Mouse (Mus musculus): ENCODE measurements around the gene Maml3. TPM values are rescaled to one million over a fixed set of nuclear protein-coding genes. Genes with fewer than 3 reads are reported as not detected.
A peak's percentile ranks its signal among the peaks of the same experiment; 100 is the strongest.

The Maml3 gene
- polyA plus RNA-seq, 1 experiment from 2014 or later, result 7.8 TPM

GRCm38 (mm10) chr3:51939054-51939453, 165.8 kb downstream of the Maml3 start:
- H3K4me1 ChIP-seq, result no peaks in the 10 kb centered on the region
- no peak overlapping the region for H3K9ac ChIP-seq
- no peak overlapping the region for H3K4me3 ChIP-seq (replicated peaks)
- 84% methylated on average over 5 of the region's 5 CpGs for WGBS
- H3K4me2 ChIP-seq, result no peak overlapping the region
- H3K36me3 ChIP-seq, result no peaks in the 10 kb centered on the region
- no peaks in the 10 kb centered on the region for H3K27me3 ChIP-seq
- no peak overlapping the region for H3K27ac ChIP-seq
- no peak for ATAC-seq (replicated peaks; ENCODE audit: low FRiP score)
- no peaks in the 10 kb centered on the region for H3K9me3 ChIP-seq (replicated peaks)

- Histone ChIP-seq H3K27ac (no peak overlapping the region), H3K4me1 (no peaks in the 10 kb centered on the region), H3K27me3 (no peaks in the 10 kb centered on the region), H3K36me3 (no peaks in the 10 kb centered on the region), H3K4me2 (no peak overlapping the region), H3K4me3 (replicated peaks) (no peak overlapping the region), H3K9me3 (replicated peaks) (no peaks in the 10 kb centered on the region), H3K9ac (no peak overlapping the region)
- WGBS, result 88% methylated on average over 5 of the region's 5 CpGs
- ATAC-seq (replicated peaks; ENCODE audit: low FRiP score), result no peak
Measured at GRCm38 (mm10) chr3:51937176-51937575, 167.7 kb downstream of the Maml3 start.

- Histone ChIP-seq H3K4me3 (replicated peaks) (no peak overlapping the region), H3K36me3 (no peaks in the 10 kb centered on the region), H3K4me2 (no peak overlapping the region), H3K9me3 (replicated peaks) (no peaks in the 10 kb centered on the region), H3K27ac (no peak overlapping the region), H3K9ac (no peak overlapping the region), H3K4me1 (no peaks in the 10 kb centered on the region), H3K27me3 (no peaks in the 10 kb centered on the region)
- 83% methylated on average over 13 of the region's 13 CpGs for WGBS
- no peak for ATAC-seq (replicated peaks; ENCODE audit: low FRiP score)
Measured at GRCm38 (mm10) chr3:51934531-51935485, 170.1 kb downstream of the Maml3 start.

GRCm38 (mm10) chr3:51928188-51928587, 176.7 kb downstream of the Maml3 start:
- Histone ChIP-seq H3K4me3 (replicated peaks) (no peak overlapping the region), H3K9me3 (replicated peaks) (no peaks in the 10 kb centered on the region), H3K36me3 (no peaks in the 10 kb centered on the region), H3K27ac (peak overlapping the region; percentile 72), H3K27me3 (no peaks in the 10 kb centered on the region), H3K4me2 (peak overlapping the region; percentile 42), H3K4me1 (peaks cover 35% of the 10 kb centered on the region), H3K9ac (no peak overlapping the region)
- WGBS, result 52% methylated on average over 14 of the region's 14 CpGs
- ATAC-seq (replicated peaks; ENCODE audit: low FRiP score), result no peak

GRCm38 (mm10) chr3:51927591-51927990, 177.3 kb downstream of the Maml3 start:
- peak overlapping the region; percentile 42 for H3K4me2 ChIP-seq

GRCm38 (mm10) chr3:51927043-51927442, 177.8 kb downstream of the Maml3 start:
- Histone ChIP-seq H3K9ac (no peak overlapping the region), H3K4me1 (peaks cover 35% of the 10 kb centered on the region), H3K27me3 (no peaks in the 10 kb centered on the region), H3K4me2 (no peak overlapping the region), H3K36me3 (no peaks in the 10 kb centered on the region), H3K9me3 (replicated peaks) (no peaks in the 10 kb centered on the region), H3K4me3 (replicated peaks) (no peak overlapping the region), H3K27ac (0 out of 2 replicates have a peak overlapping the region, but pooled peaks have one; percentile 3)
- 45% methylated on average over 6 of the region's 6 CpGs for WGBS
- 0 out of 2 replicates have a peak, but pooled peaks have one; percentile 25 for ATAC-seq (replicated peaks; ENCODE audit: low FRiP score)

More at GRCm38 (mm10) chr3:51927591-51927990, 177.3 kb downstream of the Maml3 start:
- H3K4me3 ChIP-seq (replicated peaks), result no peak overlapping the region
- 74% methylated on average over 7 of the region's 7 CpGs for WGBS
- H3K9ac ChIP-seq, result no peak overlapping the region
- H3K4me1 ChIP-seq, result peaks cover 35% of the 10 kb centered on the region
- peak overlapping the region; percentile 72 for H3K27ac ChIP-seq
- H3K9me3 ChIP-seq (replicated peaks), result no peaks in the 10 kb centered on the region
- ATAC-seq (replicated peaks; ENCODE audit: low FRiP score), result 0 out of 2 replicates have a peak, but pooled peaks have one; percentile 29
- H3K27me3 ChIP-seq, result no peaks in the 10 kb centered on the region
- H3K36me3 ChIP-seq, result no peaks in the 10 kb centered on the region

GRCm38 (mm10) chr3:51925758-51926157, 179.1 kb downstream of the Maml3 start:
- Histone ChIP-seq H3K27me3 (no peaks in the 10 kb centered on the region), H3K36me3 (no peaks in the 10 kb centered on the region), H3K9ac (no peak overlapping the region), H3K4me2 (no peak overlapping the region), H3K9me3 (replicated peaks) (no peaks in the 10 kb centered on the region), H3K27ac (no peak overlapping the region), H3K4me3 (replicated peaks) (no peak overlapping the region), H3K4me1 (peaks cover 35% of the 10 kb centered on the region)
- WGBS, result 65% methylated on average over 2 of the region's 2 CpGs
- ATAC-seq (replicated peaks; ENCODE audit: low FRiP score), result no peak

GRCm38 (mm10) chr3:51924636-51925035, 180.2 kb downstream of the Maml3 start:
- no peaks in the 10 kb centered on the region for H3K36me3 ChIP-seq
- H3K27me3 ChIP-seq, result no peaks in the 10 kb centered on the region
- H3K4me2 ChIP-seq, result no peak overlapping the region
- peaks cover 35% of the 10 kb centered on the region for H3K4me1 ChIP-seq
- peak; percentile 10; the same call in 1 of the 2 replicates for ATAC-seq (replicated peaks; ENCODE audit: low FRiP score)
- no peak overlapping the region for H3K9ac ChIP-seq
- H3K27ac ChIP-seq, result no peak overlapping the region
- no peak overlapping the region for H3K4me3 ChIP-seq (replicated peaks)
- no peaks in the 10 kb centered on the region for H3K9me3 ChIP-seq (replicated peaks)
- WGBS, result 50% methylated on average over 5 of the region's 5 CpGs

- no peaks in the 10 kb centered on the region for H3K27me3 ChIP-seq
- WGBS, result 89% methylated on average over 6 of the region's 6 CpGs
- peaks cover 41% of the 10 kb centered on the region for H3K4me1 ChIP-seq
- no peak for ATAC-seq (replicated peaks; ENCODE audit: low FRiP score)
- no peak overlapping the region for H3K9ac ChIP-seq
- H3K4me3 ChIP-seq (replicated peaks), result no peak overlapping the region
- H3K4me2 ChIP-seq, result no peak overlapping the region
- no peaks in the 10 kb centered on the region for H3K36me3 ChIP-seq
- no peaks in the 10 kb centered on the region for H3K9me3 ChIP-seq (replicated peaks)
- no peak overlapping the region for H3K27ac ChIP-seq
Measured at GRCm38 (mm10) chr3:51923800-51924199, 181.1 kb downstream of the Maml3 start.

- H3K4me1 ChIP-seq, result peaks cover 62% of the 10 kb centered on the region
- no peak overlapping the region for H3K9ac ChIP-seq
- H3K4me2 ChIP-seq, result peak overlapping the region; percentile 27; the same call in 1 of the 2 replicates
- H3K4me3 ChIP-seq (replicated peaks), result no peak overlapping the region
- H3K27me3 ChIP-seq, result no peaks in the 10 kb centered on the region
- H3K27ac ChIP-seq, result peak overlapping the region; percentile 94
- no peaks in the 10 kb centered on the region for H3K36me3 ChIP-seq
- 45% methylated on average over 4 of the region's 4 CpGs for WGBS
- no peaks in the 10 kb centered on the region for H3K9me3 ChIP-seq (replicated peaks)
- peak; percentile 49 for ATAC-seq (replicated peaks; ENCODE audit: low FRiP score)
Measured at GRCm38 (mm10) chr3:51916902-51917301, 188.0 kb downstream of the Maml3 start.

GRCm38 (mm10) chr3:51916060-51916870, 188.6 kb downstream of the Maml3 start:
- peak; percentile 94 for ATAC-seq (replicated peaks; ENCODE audit: low FRiP score)
- no peak overlapping the region for H3K9ac ChIP-seq
- 11% methylated on average over 10 of the region's 10 CpGs for WGBS
- no peaks in the 10 kb centered on the region for H3K27me3 ChIP-seq
- peak overlapping the region; percentile 49 for H3K4me2 ChIP-seq
- no peaks in the 10 kb centered on the region for H3K9me3 ChIP-seq (replicated peaks)
- no peak overlapping the region for H3K4me3 ChIP-seq (replicated peaks)
- peaks cover 63% of the 10 kb centered on the region for H3K4me1 ChIP-seq
- H3K27ac ChIP-seq, result peak overlapping the region; percentile 94
- no peaks in the 10 kb centered on the region for H3K36me3 ChIP-seq

GRCm38 (mm10) chr3:51915415-51915814, 189.5 kb downstream of the Maml3 start:
- Histone ChIP-seq H3K36me3 (no peaks in the 10 kb centered on the region), H3K27me3 (no peaks in the 10 kb centered on the region), H3K27ac (peak overlapping the region; percentile 94), H3K9me3 (replicated peaks) (no peaks in the 10 kb centered on the region), H3K9ac (no peak overlapping the region), H3K4me3 (replicated peaks) (no peak overlapping the region), H3K4me2 (no peak overlapping the region), H3K4me1 (peaks cover 65% of the 10 kb centered on the region)
- WGBS, result 64% methylated on average over 1 of the region's 1 CpGs
- ATAC-seq (replicated peaks; ENCODE audit: low FRiP score), result no peak
